Mouse (Mus musculus) brain, embryonic 14.5 days (tissue): Measurements from ENCODE around the gene Plekhg6.

Experiments used
- CTCF ChIP-seq: fragments of 200-500 bp; IDR thresholded peaks from 2 replicates; pipeline ENCODE4 v1.5.1; 2012; ENCODE audit warnings: inconsistent platforms, mild to moderate bottlenecking, moderate library complexity, borderline replicate concordance; ENCODE audit not compliant: insufficient read depth, insufficient read length; ENCODE audit errors: extremely low read depth
- POLR2A ChIP-seq: fragments of 200-500 bp; IDR thresholded peaks from 2 replicates; pipeline ENCODE4 v1.6.1; 2012; ENCODE audit warnings: mild to moderate bottlenecking, inconsistent platforms, borderline replicate concordance; ENCODE audit not compliant: poor library complexity, insufficient read depth, insufficient read length, severe bottlenecking; ENCODE audit errors: extremely low read depth

DNA sequence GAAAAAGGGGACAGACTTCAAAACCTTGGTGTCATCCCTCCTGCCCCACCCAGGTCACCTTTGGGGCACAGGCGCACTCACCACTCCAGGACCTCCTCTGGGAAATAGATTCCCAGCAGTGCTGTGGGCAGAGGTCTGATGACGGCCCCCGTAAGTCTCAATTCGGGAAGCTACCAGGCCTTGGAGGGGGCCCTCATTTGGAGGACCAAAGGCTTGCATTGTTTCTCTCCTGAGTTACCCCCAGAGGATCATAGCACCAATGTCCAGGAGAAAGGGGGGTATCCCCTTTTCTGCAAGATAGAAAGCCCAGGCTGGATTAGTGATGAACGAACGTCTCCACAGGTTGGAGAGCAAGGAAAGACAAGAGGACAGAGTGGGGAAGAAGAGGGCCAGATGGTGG, 2.0 kb downstream of the Plekhg6 start:
- TF ChIP-seq POLR2A (no peak), CTCF (no peak)
